Mouse (Mus musculus) CH12.LX (cell line): ENCODE measurements around the gene 9530077C05Rik.

Experiments
- BHLHE40 ChIP-seq: IDR thresholded peaks from 2 replicates; pipeline ENCODE4 v1.6.1; 2011; ENCODE audit warnings: mild to moderate bottlenecking, low read depth, low read length, improper control_type of control experiment
- CHD1 ChIP-seq: IDR thresholded peaks from 2 replicates; pipeline ENCODE4 v1.6.1; 2012; ENCODE audit warnings: low read depth, low read length, improper control_type of control experiment, inconsistent platforms
- CHD2 ChIP-seq: IDR thresholded peaks from 2 replicates; pipeline ENCODE4 v1.6.1; 2011; ENCODE audit warnings: low read length, improper control_type of control experiment
- CTCF ChIP-seq, 2 experiments: IDR thresholded peaks in 1 of 2; conservative IDR thresholded peaks in 1 of 2; 2 replicates each; pipeline ENCODE4 v1.5.1; 2011 to 2012; ENCODE audit warnings: low read depth in 2 of 2, low read length in 2 of 2, improper control_type of control experiment in 1 of 2, inconsistent platforms in 1 of 2, mild to moderate bottlenecking in 1 of 2, moderate library complexity in 1 of 2
- E2F4 ChIP-seq: IDR thresholded peaks from 2 replicates; pipeline ENCODE4 v1.6.1; 2011; ENCODE audit warnings: low read depth, low read length, improper control_type of control experiment; ENCODE audit not compliant: insufficient replicate concordance
- EP300 ChIP-seq: IDR thresholded peaks from 2 replicates; pipeline ENCODE4 v1.6.1; 2011; ENCODE audit warnings: low read length, improper control_type of control experiment
- GABPA ChIP-seq: IDR thresholded peaks from 2 replicates; pipeline ENCODE4 v1.6.1; 2012; ENCODE audit warnings: low read depth, low read length, improper control_type of control experiment, inconsistent platforms; ENCODE audit not compliant: insufficient replicate concordance
- NELFE ChIP-seq: IDR thresholded peaks from 2 replicates; pipeline ENCODE4 v1.6.1; 2011; ENCODE audit warnings: low read depth, low read length, improper control_type of control experiment
- POLR2A ChIP-seq: IDR thresholded peaks from 2 replicates; pipeline ENCODE4 v1.6.1; 2011; ENCODE audit warnings: low read depth, mild to moderate bottlenecking, improper control_type of control experiment, low read length
- RCOR1 ChIP-seq: conservative IDR thresholded peaks from 2 replicates; pipeline ENCODE4 v1.6.1; 2012; ENCODE audit warnings: low read depth, mild to moderate bottlenecking, inconsistent platforms, low read length, improper control_type of control experiment
- TBP ChIP-seq: conservative IDR thresholded peaks from 2 replicates; pipeline ENCODE4 v1.6.1; 2011; ENCODE audit warnings: low read depth, low read length, improper control_type of control experiment
- ZMIZ1 ChIP-seq: IDR thresholded peaks from 2 replicates; pipeline ENCODE4 v1.6.1; 2012; ENCODE audit warnings: low read depth, mild to moderate bottlenecking, inconsistent platforms, low read length, improper control_type of control experiment

DNA sequence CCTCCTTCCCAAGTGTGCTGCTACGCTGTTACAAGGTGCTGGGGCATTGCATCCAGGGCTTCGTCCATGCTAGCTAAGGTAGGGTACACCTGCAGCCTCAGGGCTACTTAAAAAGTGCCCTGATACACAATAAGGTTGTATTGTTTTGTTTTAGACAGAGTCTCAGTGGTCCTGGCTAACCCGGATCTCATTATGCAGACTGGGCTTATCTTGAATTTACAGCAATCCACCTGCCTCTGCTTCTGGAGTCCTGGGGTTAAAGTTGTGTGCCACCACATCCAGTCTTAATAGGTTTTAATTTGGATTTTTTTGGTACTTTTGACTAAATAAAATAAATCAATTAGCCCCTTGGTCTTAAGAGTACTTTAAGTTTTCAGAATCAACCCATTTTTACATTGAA lies 8.6 kb downstream of the 9530077C05Rik start:
- no peak for TF ChIP-seq NELFE
- no peak for TF ChIP-seq E2F4
- TF ChIP-seq EP300: no peak
- no peak for TF ChIP-seq CTCF (conservative IDR thresholded peaks at IDR 0.05 in 1 of 2, IDR thresholded peaks at IDR 0.05 in 1 of 2; ENCODE audit: low read depth in 2 of 2, low read length in 2 of 2)
- TF ChIP-seq BHLHE40: no peak
- TF ChIP-seq POLR2A: no peak
- TF ChIP-seq RCOR1: no peak
- TF ChIP-seq ZMIZ1: no peak
- no peak for TF ChIP-seq GABPA
- no peak for TF ChIP-seq TBP
- TF ChIP-seq CHD2: no peak
- no peak for TF ChIP-seq CHD1
